Mouse (Mus musculus) erythroid progenitor cell, adult 5-6 weeks (primary cell): ENCODE measurements around the gene Gm10160. TPM values are rescaled to one million over a fixed set of nuclear protein-coding genes. Genes with fewer than 3 reads are reported as not detected.
A peak's percentile ranks its signal among the peaks of the same experiment; 100 is the strongest.

Experiments used
- ATAC-seq: replicated peaks from 2 replicates; pipeline ENCODE4 v1.8.0; 2016; ENCODE audit warnings: moderate number of reproducible peaks, mild to moderate bottlenecking, moderate TSS enrichment, inconsistent platforms; ENCODE audit not compliant: poor library complexity, low FRiP score, severe bottlenecking
- total RNA-seq, 2 experiments: library from RNA; stranded (forward) in 1 of 2; stranded (reverse) in 1 of 2; fragments of 150-400 nt in 1 of 2; fragments of 186-747, 209-891 nt in 1 of 2; gene quantifications; 2 replicates each; pipeline versions ENCODE4 v1.2.3 to v1.2.4; 2015 to 2017; ENCODE audit warnings: low replicate concordance in 2 of 2

Gm10160 gene
- total RNA-seq, 2 experiments from 2014 or later: not detected

DNA sequence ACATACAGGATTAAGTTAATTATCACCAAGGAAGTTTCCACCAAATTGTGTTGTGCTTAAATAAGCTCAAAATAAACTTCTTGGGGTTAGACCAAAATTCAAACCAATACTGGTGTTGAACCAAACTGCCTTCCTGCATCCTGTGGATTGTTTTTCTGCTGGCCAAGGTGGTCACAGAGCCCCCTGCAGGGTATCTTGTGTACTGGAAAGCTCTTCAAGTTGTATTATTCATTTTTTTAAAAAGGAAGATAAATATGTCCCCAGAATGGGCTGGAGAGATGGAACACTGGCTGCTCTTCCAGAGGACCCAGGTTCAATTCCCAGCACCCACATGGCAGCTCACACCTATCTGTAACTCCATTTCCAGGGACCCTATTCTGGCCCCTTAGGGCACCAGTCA lies 20.7 kb downstream of the Gm10160 start:
- ATAC-seq: no peak

DNA sequence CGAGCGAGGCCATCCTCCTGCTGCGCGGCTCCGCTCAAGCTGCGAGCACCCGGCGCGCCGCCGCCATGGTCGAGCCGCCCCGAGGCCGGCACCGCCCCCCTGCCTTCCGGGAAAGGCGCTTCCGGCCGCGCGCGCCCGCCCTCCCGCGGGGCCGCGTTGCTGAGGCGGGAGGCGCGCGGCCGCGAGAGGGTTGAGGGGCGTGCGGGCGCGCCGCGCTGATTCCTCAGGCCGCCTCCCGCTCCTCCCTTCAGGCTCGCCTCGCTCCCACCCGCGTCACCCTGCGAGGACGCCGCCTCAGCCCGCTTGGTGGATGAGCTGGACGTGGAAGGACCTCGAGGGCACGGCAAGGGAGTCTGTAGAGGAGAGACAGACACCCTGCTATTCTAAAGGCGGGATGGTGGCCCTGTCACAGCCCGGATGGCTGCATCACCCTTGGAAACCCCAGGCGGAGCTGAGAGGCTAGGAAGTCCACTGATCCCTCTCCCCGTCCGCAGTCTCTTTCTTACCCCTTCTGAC lies 26.2 kb downstream of the Gm10160 start, which contains the start of gene Btbd1:
Btbd1 (minus strand) TSS at position 53 of the 516 bp plus-strand sequence.
- ATAC-seq: peak; percentile 77

DNA sequence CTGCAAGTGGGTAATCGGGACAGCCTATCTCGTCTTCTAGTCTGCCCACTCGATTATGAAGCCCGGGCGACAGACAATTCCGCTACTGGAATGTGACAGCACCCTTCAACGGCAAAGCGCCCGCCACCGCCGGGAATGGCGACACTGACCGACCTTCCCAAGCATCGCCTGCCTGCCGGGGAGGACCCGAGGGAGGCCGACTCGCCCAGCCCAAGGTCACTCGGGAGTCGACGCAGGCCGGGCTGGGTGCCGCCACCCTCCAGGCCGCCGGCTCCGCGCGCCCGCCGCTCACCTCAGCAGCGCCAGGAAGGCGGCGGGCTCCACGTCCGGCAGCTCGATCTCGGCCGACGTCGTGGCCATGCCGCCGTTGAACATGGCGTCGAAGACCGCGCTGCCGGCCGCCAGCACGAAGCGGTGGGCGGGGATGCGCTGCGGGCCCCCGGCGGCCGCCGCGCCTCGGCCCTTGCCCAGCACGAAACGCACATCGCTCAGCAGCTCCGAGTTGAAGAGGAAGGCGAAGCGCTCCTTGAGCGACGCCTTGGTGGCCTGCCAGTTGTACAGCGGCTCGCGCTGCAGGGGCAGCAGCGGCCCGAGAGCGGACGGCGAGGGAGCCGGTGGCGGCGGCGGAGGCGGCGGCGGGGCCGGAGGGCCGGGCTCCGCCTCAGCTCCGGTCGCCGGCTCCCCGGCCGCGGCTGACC lies 26.8 kb downstream of the Gm10160 start:
- peak; percentile 67 for ATAC-seq

DNA sequence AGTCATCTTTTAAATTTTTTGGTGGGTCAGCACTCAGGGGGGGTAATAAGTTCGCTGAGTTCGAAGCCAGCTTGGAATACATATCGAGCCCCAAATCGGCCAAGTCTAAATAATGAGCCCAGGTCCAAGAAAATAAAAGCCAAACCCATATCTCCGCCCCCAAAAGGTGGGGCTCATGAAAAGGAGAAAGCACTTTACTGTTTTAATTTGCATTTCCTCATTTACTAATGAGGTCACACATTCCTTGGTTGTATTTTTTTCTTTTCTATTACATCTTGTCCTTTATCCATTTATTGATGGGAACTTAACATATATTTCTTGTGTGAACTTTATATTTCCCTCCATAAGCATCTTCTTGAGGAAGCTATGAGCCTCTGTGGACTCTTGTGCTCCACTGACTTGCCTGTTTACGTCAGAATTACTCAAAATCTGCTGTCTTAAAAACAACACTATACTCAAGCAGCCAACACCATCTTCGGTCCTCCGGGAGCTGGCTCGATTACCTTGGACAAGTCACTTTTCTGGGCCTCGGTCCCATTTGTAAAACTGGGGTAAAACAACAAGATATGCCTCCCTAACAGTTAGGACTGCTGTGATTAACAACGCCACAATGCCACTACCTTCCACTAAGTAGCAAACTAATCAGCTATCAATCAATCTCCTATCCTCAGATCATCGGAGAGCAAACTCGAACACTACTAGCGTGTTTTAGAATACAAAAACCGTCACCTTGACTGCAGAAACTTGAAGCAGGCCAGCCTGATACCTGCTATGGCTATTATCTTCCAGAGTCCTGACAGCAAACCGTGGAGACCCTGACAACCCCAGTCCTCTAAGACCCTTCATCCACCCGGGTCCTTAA lies 27.6 kb downstream of the Gm10160 start:
- 0 out of 2 replicates have a peak, but pooled peaks have one; percentile 12 for ATAC-seq

DNA sequence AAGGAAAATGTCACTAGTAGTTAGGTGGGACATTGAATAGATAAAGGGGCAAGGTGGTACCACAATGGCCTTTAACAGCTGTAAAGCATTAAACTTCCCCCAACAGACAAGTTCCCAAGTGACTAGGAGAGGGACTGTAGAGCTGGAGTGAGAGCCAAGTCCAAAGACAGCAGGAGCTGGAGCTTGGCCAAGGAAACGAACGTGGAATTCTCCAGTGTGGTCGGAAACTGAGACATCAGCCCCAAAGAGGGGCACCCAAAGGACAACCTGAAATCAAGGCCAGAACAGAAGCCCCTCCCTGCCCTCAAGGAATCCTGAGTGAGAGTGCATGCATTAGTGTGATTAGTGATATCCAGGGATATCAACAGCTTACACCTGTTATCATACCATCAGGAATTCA lies 30.2 kb downstream of the Gm10160 start:
- ATAC-seq: no peak

DNA sequence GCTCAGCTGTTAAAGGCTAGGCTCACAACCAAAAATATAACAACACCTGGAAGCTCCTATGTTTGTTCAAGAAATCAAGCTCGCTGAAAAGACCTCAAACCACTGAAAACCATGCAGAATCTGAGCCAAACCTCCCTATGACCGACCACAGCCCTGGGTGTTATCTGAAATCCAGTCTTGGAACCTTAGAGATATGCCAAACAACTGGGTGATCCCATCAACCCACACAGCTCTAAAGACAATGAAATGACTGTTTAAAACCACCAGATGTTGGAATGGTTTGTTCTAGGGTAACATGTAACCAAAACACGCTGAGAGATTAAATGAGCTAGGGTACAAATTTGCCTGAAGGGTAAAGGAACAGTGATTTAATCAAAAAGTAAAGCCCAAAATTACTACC lies 30.7 kb downstream of the Gm10160 start:
- no peak for ATAC-seq

DNA sequence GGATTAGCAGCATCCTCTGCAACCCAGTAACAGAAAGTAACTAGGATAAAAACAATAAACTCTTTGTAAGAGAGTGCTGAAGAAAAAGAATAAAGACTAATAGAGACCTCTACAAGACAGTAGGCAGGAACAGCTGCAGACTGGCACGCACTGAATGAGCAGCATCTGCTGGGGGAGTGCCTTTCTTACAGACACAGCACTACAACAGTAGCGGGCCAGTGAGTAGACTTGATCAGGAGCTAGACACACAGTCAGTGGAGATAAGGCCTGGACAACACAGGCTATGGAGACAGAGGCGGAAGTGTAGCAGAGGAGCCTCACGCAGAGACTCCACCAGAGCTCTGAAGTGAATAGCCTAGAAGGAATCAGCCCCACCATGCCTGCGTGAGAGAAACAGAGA lies 49.5 kb downstream of the Gm10160 start:
- ATAC-seq: no peak

Other genes with a start within 250 kb of the Gm10160 start
- gene Homer2, start 148.3 kb downstream of the Gm10160 start, total RNA-seq (2015; ENCODE audit: low replicate concordance): 4.6 TPM in 1 of 2 replicates, not detected in the other
- gene Homer2, start 148.3 kb downstream of the Gm10160 start, total RNA-seq (2017; ENCODE audit: low replicate concordance): 1.1 and 1.5 TPM in 2 replicates
- gene Ramac, start 92.9 kb downstream of the Gm10160 start, total RNA-seq (2015; ENCODE audit: low replicate concordance): 18.4 and 39.3 TPM in 2 replicates
- gene Ramac, start 92.9 kb downstream of the Gm10160 start, total RNA-seq (2017; ENCODE audit: low replicate concordance): 17.5 and 44.7 TPM in 2 replicates
- 5.0 TPM in 1 of 2 replicates, not detected in the other for gene 3110040N11Rik, start 66.3 kb downstream of the Gm10160 start, total RNA-seq (2015; ENCODE audit: low replicate concordance)
- 3.9 and 19.0 TPM in 2 replicates for gene 3110040N11Rik, start 66.3 kb downstream of the Gm10160 start, total RNA-seq (2017; ENCODE audit: low replicate concordance)
- 20.2 and 56.2 TPM in 2 replicates for gene Btbd1, start 26.4 kb downstream of the Gm10160 start, total RNA-seq (2015; ENCODE audit: low replicate concordance)
- gene Btbd1, start 26.4 kb downstream of the Gm10160 start, total RNA-seq (2017; ENCODE audit: low replicate concordance): 34.7 and 59.2 TPM in 2 replicates
- 36.8 and 51.1 TPM in 2 replicates for gene Tm6sf1, start 3.2 kb upstream of the Gm10160 start, total RNA-seq (2015; ENCODE audit: low replicate concordance)
- gene Tm6sf1, start 3.2 kb upstream of the Gm10160 start, total RNA-seq (2017; ENCODE audit: low replicate concordance): 6.8 and 22.5 TPM in 2 replicates
- gene Hdgfl3, start 78.7 kb upstream of the Gm10160 start, total RNA-seq (2015; ENCODE audit: low replicate concordance): 1.3 TPM in 1 of 2 replicates, not detected in the other
- 0.26 TPM in 1 of 2 replicates, not detected in the other for gene Hdgfl3, start 78.7 kb upstream of the Gm10160 start, total RNA-seq (2017; ENCODE audit: low replicate concordance)
- not detected in 2 replicates for gene Bnc1, start 136.5 kb upstream of the Gm10160 start, total RNA-seq (2015; ENCODE audit: low replicate concordance)
- gene Bnc1, start 136.5 kb upstream of the Gm10160 start, total RNA-seq (2017; ENCODE audit: low replicate concordance): not detected in 2 replicates